Mouse (Mus musculus): ENCODE results near the gene Ets1. TPM values are rescaled to one million over a fixed set of nuclear protein-coding genes. Genes with fewer than 3 reads are reported as not detected.

The Ets1 gene
- polyA plus RNA-seq, 1 experiment = 7.4 TPM

- Histone ChIP-seq H3K4me1 (ENCODE audit: control insufficient read depth, insufficient read depth, low read length) (peaks cover 5% of the 10 kb centered on the region; the same call in 1 of the 2 replicates), H3K4me3 (ENCODE audit: insufficient read depth, low read length) (no peak overlapping the region), H3K27ac (ENCODE audit: insufficient read depth, low read depth, low read length) (no peak overlapping the region)
- no peak for TF ChIP-seq POLR2A (IDR thresholded peaks at IDR 0.05; ENCODE audit: borderline replicate concordance, low read depth, low read length)
Observed at GRCm38 (mm10) chr9:32692944-32693343, 56.9 kb downstream of the Ets1 start.

DNA sequence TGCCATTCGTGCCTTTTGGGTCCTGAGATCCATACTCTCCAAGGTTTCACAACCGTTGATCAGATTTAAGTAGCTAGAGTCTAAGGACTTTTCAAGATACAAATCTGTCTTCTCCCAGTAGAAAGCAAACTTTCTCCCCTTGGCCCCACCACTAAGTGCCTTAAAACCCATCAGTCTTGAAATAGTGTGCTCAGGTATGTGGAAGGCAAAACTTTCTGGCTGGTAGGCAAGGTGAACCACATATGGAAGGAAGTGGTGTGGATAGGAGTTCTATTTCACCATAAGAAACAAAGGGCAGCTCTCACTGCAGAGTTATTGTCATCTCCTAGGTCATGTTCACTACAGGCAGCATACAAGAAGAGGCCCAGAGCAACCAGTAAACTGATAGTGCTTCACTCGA lies 57.4 kb downstream of the Ets1 start:
- Histone ChIP-seq H3K4me3 (ENCODE audit: insufficient read depth, low read length) (no peak overlapping the region), H3K27ac (ENCODE audit: insufficient read depth, low read depth, low read length) (no peak overlapping the region), H3K4me1 (ENCODE audit: control insufficient read depth, insufficient read depth, low read length) (peaks cover 5% of the 10 kb centered on the region; the same call in 1 of the 2 replicates)
- TF ChIP-seq CTCF (IDR thresholded peaks at IDR 0.05; ENCODE audit: low read depth, low read length) (no peak), POLR2A (IDR thresholded peaks at IDR 0.05; ENCODE audit: borderline replicate concordance, low read depth, low read length) (no peak)

GRCm38 (mm10) chr9:32694111-32694824 lies 58.2 kb downstream of the Ets1 start:
- Histone ChIP-seq H3K4me3 (ENCODE audit: insufficient read depth, low read length) (no peak overlapping the region), H3K27ac (ENCODE audit: insufficient read depth, low read depth, low read length) (no peak overlapping the region), H3K4me1 (ENCODE audit: control insufficient read depth, insufficient read depth, low read length) (peaks cover 5% of the 10 kb centered on the region; the same call in 1 of the 2 replicates)
- TF ChIP-seq POLR2A (IDR thresholded peaks at IDR 0.05; ENCODE audit: borderline replicate concordance, low read depth, low read length) = no peak
- no peak for TF ChIP-seq CTCF (IDR thresholded peaks at IDR 0.05; ENCODE audit: low read depth, low read length)

DNA sequence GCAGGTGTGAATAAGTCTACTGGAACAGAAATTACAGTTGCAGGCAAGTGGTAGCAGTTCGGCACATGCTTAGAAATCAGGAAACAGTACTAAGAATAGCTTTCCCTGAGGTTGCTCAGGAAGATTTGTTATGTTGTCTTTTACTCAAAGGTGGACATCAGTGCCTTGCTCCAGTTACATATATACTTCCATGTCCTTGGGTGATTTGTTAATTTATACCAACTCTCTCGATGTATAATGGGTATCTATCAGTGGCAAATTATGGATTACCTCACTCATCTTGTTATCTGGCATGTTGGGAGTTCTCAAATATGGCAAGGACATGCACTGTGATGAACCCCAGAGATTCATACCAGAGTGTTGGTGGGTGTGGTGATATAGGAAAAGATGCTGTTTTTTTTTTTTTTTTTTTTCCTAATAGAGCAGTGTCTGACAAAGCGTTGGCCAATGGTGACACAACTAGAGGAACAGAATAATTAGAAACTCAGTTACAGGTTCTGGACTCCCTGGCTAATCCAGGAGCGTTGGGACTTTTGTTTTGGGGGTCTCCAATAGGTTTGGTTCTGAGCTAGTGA lies 59.0 kb downstream of the Ets1 start:
- H3K4me3 ChIP-seq (ENCODE audit: insufficient read depth, low read length) = peak overlapping the region; percentile 82
- H3K27ac ChIP-seq (ENCODE audit: insufficient read depth, low read depth, low read length) = no peak overlapping the region
- peaks cover 5% of the 10 kb centered on the region; the same call in 1 of the 2 replicates for H3K4me1 ChIP-seq (ENCODE audit: control insufficient read depth, insufficient read depth, low read length)
- TF ChIP-seq CTCF (IDR thresholded peaks at IDR 0.05; ENCODE audit: low read depth, low read length) (no peak), POLR2A (IDR thresholded peaks at IDR 0.05; ENCODE audit: borderline replicate concordance, low read depth, low read length) (no peak)

DNA sequence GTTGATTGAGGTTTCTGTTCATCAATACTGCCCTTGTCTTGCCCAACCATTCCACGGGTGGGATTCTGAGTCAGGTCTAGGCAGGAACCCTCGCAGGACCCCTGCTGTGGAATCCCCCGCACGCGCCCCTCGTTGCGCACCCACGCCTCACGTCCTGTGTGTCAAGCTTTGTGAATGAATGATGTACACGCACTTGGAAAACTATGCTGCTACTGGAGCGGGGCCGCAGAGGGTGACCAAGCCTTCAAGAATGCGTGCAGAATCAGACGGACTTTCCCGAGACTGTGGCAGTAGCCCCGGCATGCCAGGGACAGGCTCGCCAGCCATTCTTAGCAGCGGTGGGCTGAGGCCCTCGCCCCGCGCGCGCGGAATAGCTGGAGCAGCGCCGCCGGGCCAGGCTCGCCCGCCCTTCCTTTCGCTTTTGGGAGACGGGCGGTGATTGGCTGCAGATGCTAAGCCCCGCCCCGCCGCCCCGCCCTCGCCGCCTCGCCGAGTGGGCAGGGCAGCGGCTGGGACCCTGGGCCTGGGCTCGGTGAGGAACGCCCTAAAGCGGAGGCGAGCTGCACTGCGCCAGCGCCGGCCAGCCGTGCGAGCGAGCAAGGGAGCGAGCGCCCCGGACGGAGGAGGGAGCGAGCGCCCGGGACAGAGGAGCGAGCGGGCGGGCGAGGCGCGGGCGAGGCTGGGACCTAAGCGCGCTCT lies 59.6 kb downstream of the Ets1 start:
- peak overlapping the region; percentile 82 for H3K4me3 ChIP-seq (ENCODE audit: insufficient read depth, low read length)
- H3K4me1 ChIP-seq (ENCODE audit: control insufficient read depth, insufficient read depth, low read length) = peaks cover 5% of the 10 kb centered on the region; the same call in 1 of the 2 replicates
- TF ChIP-seq POLR2A (IDR thresholded peaks at IDR 0.05; ENCODE audit: borderline replicate concordance, low read depth, low read length) (no peak), CTCF (IDR thresholded peaks at IDR 0.05; ENCODE audit: low read depth, low read length) (no peak)
- no peak overlapping the region for H3K27ac ChIP-seq (ENCODE audit: insufficient read depth, low read depth, low read length)

DNA sequence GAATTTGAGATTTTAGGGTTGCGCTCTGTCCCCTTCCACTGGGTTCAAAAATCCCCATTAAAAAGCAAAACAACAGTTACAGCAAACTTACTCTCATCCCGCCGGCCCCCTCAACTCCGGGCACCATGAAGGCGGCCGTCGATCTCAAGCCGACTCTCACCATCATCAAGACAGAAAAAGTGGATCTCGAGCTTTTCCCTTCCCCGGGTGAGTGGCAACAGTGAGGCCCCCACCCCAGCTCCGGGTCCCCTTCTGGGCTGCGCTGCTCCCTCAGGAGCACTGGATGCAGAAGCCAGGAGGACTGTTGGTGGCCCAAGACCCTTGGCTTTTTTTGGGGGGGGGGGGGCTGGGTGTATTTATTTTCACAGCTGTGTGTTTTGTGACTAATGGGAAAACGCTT lies 60.2 kb downstream of the Ets1 start:
- no peak for TF ChIP-seq POLR2A (IDR thresholded peaks at IDR 0.05; ENCODE audit: borderline replicate concordance, low read depth, low read length)
- TF ChIP-seq CTCF (IDR thresholded peaks at IDR 0.05; ENCODE audit: low read depth, low read length) = no peak
- Histone ChIP-seq H3K27ac (ENCODE audit: insufficient read depth, low read depth, low read length) (no peak overlapping the region), H3K4me3 (ENCODE audit: insufficient read depth, low read length) (peak overlapping the region; percentile 82), H3K4me1 (ENCODE audit: control insufficient read depth, insufficient read depth, low read length) (peaks cover 5% of the 10 kb centered on the region; the same call in 1 of the 2 replicates)

GRCm38 (mm10) chr9:32696717-32697116 lies 60.7 kb downstream of the Ets1 start:
- Histone ChIP-seq H3K27ac (ENCODE audit: insufficient read depth, low read depth, low read length) (no peak overlapping the region), H3K4me1 (ENCODE audit: control insufficient read depth, insufficient read depth, low read length) (peaks cover 5% of the 10 kb centered on the region; the same call in 1 of the 2 replicates), H3K4me3 (ENCODE audit: insufficient read depth, low read length) (peak overlapping the region; percentile 82; the same call in 1 of the 2 replicates)
- TF ChIP-seq CTCF (IDR thresholded peaks at IDR 0.05; ENCODE audit: low read depth, low read length) = no peak
- no peak for TF ChIP-seq POLR2A (IDR thresholded peaks at IDR 0.05; ENCODE audit: borderline replicate concordance, low read depth, low read length)

GRCm38 (mm10) chr9:32697291-32698110 lies 61.5 kb downstream of the Ets1 start:
- TF ChIP-seq CTCF (IDR thresholded peaks at IDR 0.05; ENCODE audit: low read depth, low read length) (no peak), POLR2A (IDR thresholded peaks at IDR 0.05; ENCODE audit: borderline replicate concordance, low read depth, low read length) (no peak)
- Histone ChIP-seq H3K4me1 (ENCODE audit: control insufficient read depth, insufficient read depth, low read length) (peaks cover 5% of the 10 kb centered on the region; the same call in 1 of the 2 replicates), H3K27ac (ENCODE audit: insufficient read depth, low read depth, low read length) (no peak overlapping the region), H3K4me3 (ENCODE audit: insufficient read depth, low read length) (no peak overlapping the region)

GRCm38 (mm10) chr9:32698766-32699165 lies 62.7 kb downstream of the Ets1 start:
- no peak overlapping the region for H3K27ac ChIP-seq (ENCODE audit: insufficient read depth, low read depth, low read length)
- no peak overlapping the region for H3K4me3 ChIP-seq (ENCODE audit: insufficient read depth, low read length)
- no peak for TF ChIP-seq POLR2A (IDR thresholded peaks at IDR 0.05; ENCODE audit: borderline replicate concordance, low read depth, low read length)
- TF ChIP-seq CTCF (IDR thresholded peaks at IDR 0.05; ENCODE audit: low read depth, low read length) = no peak
- H3K4me1 ChIP-seq (ENCODE audit: control insufficient read depth, insufficient read depth, low read length) = peaks cover 5% of the 10 kb centered on the region; the same call in 1 of the 2 replicates

Measured in bone marrow macrophage, adult 2 months (primary cell).